Mouse (Mus musculus) forebrain, embryonic 13.5 days (tissue): Measurements from ENCODE around the gene Sos1. TPM values are rescaled to one million over a fixed set of nuclear protein-coding genes. Genes with fewer than 3 reads are reported as not detected.

Experiments
- ATAC-seq: fragments of 200-750 bp; cut with Nextera tagmentation; 2 replicates; pipeline ENCODE4 v1.8.0; 2017
- H3K27ac ChIP-seq: fragments of 300-500 bp; sonication (generic); 2 replicates; pipeline ENCODE4 v1.5.1; 2015; ENCODE audit warnings: inconsistent platforms, mild to moderate bottlenecking, moderate library complexity
- H3K27me3 ChIP-seq: fragments of 300-500 bp; sonication (generic); 2 replicates; pipeline ENCODE4 v1.6.1; 2015; ENCODE audit warnings: mild to moderate bottlenecking, inconsistent platforms
- H3K36me3 ChIP-seq: fragments of 300-500 bp; sonication (generic); 2 replicates; pipeline ENCODE4 v1.6.1; 2015; ENCODE audit warnings: mild to moderate bottlenecking, inconsistent platforms; ENCODE audit not compliant: poor library complexity, severe bottlenecking
- H3K4me1 ChIP-seq: fragments of 300-500 bp; sonication (generic); 2 replicates; pipeline ENCODE4 v1.6.1; 2015; ENCODE audit warnings: inconsistent platforms
- H3K4me2 ChIP-seq: fragments of 300-500 bp; sonication (generic); 2 replicates; pipeline ENCODE4 v1.6.1; 2015; ENCODE audit warnings: inconsistent platforms, mild to moderate bottlenecking, moderate library complexity
- H3K4me3 ChIP-seq: fragments of 300-500 bp; sonication (generic); 2 replicates; pipeline ENCODE4 v1.5.1; 2015; ENCODE audit warnings: mild to moderate bottlenecking, inconsistent platforms
- H3K9ac ChIP-seq: fragments of 300-500 bp; sonication (generic); 2 replicates; pipeline ENCODE4 v1.6.1; 2015; ENCODE audit warnings: mild to moderate bottlenecking, inconsistent platforms
- H3K9me3 ChIP-seq: fragments of 300-500 bp; sonication (generic); replicated peaks from 2 replicates; pipeline ENCODE4 v1.6.1; 2016; ENCODE audit warnings: inconsistent platforms
- WGBS: fragments of 180-500 bp; shearing (Covaris S2); methylation state at CpG from one replicate; pipeline ENCODE4 v1.1.7; 2015; 5-methylcytosine and 5-hydroxymethylcytosine counted together
- polyA plus RNA-seq: library from polyadenylated mRNA; unstranded; fragments of >200 nt; fragmentation: Nextera tagmentation; extraction: Ambion mirVana; gene quantifications from 2 replicates; pipeline ENCODE4 v1.2.1, GENCODE M21; 2015

Gene Sos1
- polyA plus RNA-seq, 1 experiment from 2014 or later = 6.9 TPM

GRCm38 (mm10) chr17:80446470-80446869 is 33.8 kb downstream of the Sos1 start:
- H3K27me3 ChIP-seq = no peaks in the 10 kb centered on the region
- no peak overlapping the region for H3K9ac ChIP-seq
- no peak for ATAC-seq
- H3K36me3 ChIP-seq = peaks cover 65% of the 10 kb centered on the region
- 98% methylated on average over 5 of the region's 5 CpGs for WGBS
- H3K27ac ChIP-seq = no peak overlapping the region
- H3K9me3 ChIP-seq = no peaks in the 10 kb centered on the region
- peaks cover 3% of the 10 kb centered on the region; the same call in 1 of the 2 replicates for H3K4me1 ChIP-seq
- H3K4me2 ChIP-seq = no peak overlapping the region
- no peak overlapping the region for H3K4me3 ChIP-seq

GRCm38 (mm10) chr17:80445433-80445832 is 34.8 kb downstream of the Sos1 start:
- H3K27me3 ChIP-seq = no peaks in the 10 kb centered on the region
- no peak overlapping the region for H3K4me2 ChIP-seq
- WGBS = 95% methylated on average over 7 of the region's 7 CpGs
- H3K4me1 ChIP-seq = peaks cover 6% of the 10 kb centered on the region; the same call in 1 of the 2 replicates
- H3K36me3 ChIP-seq = peaks cover 68% of the 10 kb centered on the region
- H3K27ac ChIP-seq = no peak overlapping the region
- ATAC-seq = no peak
- no peak overlapping the region for H3K4me3 ChIP-seq
- no peak overlapping the region for H3K9ac ChIP-seq
- H3K9me3 ChIP-seq = no peaks in the 10 kb centered on the region

GRCm38 (mm10) chr17:80435680-80436079 is 44.6 kb downstream of the Sos1 start:
- H3K27me3 ChIP-seq = no peaks in the 10 kb centered on the region

GRCm38 (mm10) chr17:80434430-80434829 is 45.8 kb downstream of the Sos1 start:
- H3K27me3 ChIP-seq = no peaks in the 10 kb centered on the region
- no peak for ATAC-seq
- no peak overlapping the region for H3K9ac ChIP-seq
- no peak overlapping the region for H3K4me2 ChIP-seq
- WGBS = 69% methylated on average over 3 of the region's 3 CpGs
- H3K4me3 ChIP-seq = no peak overlapping the region
- H3K36me3 ChIP-seq = peaks cover 36% of the 10 kb centered on the region
- H3K4me1 ChIP-seq = no peaks in the 10 kb centered on the region
- H3K27ac ChIP-seq = no peak overlapping the region
- no peaks in the 10 kb centered on the region for H3K9me3 ChIP-seq

More at GRCm38 (mm10) chr17:80435680-80436079, 44.6 kb downstream of the Sos1 start:
- H3K4me1 ChIP-seq = no peaks in the 10 kb centered on the region
- peaks cover 34% of the 10 kb centered on the region for H3K36me3 ChIP-seq
- no peaks in the 10 kb centered on the region for H3K9me3 ChIP-seq
- no peak overlapping the region for H3K4me2 ChIP-seq
- H3K9ac ChIP-seq = no peak overlapping the region
- H3K27ac ChIP-seq = no peak overlapping the region
- 91% methylated on average over 5 of the region's 5 CpGs for WGBS
- H3K4me3 ChIP-seq = no peak overlapping the region
- no peak for ATAC-seq

- H3K36me3 ChIP-seq = peaks cover 25% of the 10 kb centered on the region
- H3K27ac ChIP-seq = no peak overlapping the region
- no peak for ATAC-seq
- 96% methylated on average over 9 of the region's 9 CpGs for WGBS
- H3K4me3 ChIP-seq = no peak overlapping the region
- H3K27me3 ChIP-seq = no peaks in the 10 kb centered on the region
- H3K4me1 ChIP-seq = no peaks in the 10 kb centered on the region
- H3K9ac ChIP-seq = no peak overlapping the region
- H3K9me3 ChIP-seq = no peaks in the 10 kb centered on the region
- H3K4me2 ChIP-seq = no peak overlapping the region
Observed at GRCm38 (mm10) chr17:80431997-80432396, 48.3 kb downstream of the Sos1 start.

GRCm38 (mm10) chr17:80427966-80428365 is 52.3 kb downstream of the Sos1 start:
- Histone ChIP-seq H3K4me3 (no peak overlapping the region), H3K27me3 (no peaks in the 10 kb centered on the region), H3K4me1 (no peaks in the 10 kb centered on the region), H3K9ac (no peak overlapping the region), H3K9me3 (no peaks in the 10 kb centered on the region), H3K27ac (no peak overlapping the region), H3K36me3 (peaks cover 15% of the 10 kb centered on the region), H3K4me2 (no peak overlapping the region)
- no peak for ATAC-seq
- WGBS = 53% methylated on average over 2 of the region's 2 CpGs

- H3K9ac ChIP-seq = no peak overlapping the region
- no peak for ATAC-seq
- no peaks in the 10 kb centered on the region for H3K4me1 ChIP-seq
- H3K27ac ChIP-seq = no peak overlapping the region
- no peak overlapping the region for H3K4me3 ChIP-seq
- H3K27me3 ChIP-seq = no peaks in the 10 kb centered on the region
- peaks cover 18% of the 10 kb centered on the region for H3K36me3 ChIP-seq
- no peaks in the 10 kb centered on the region for H3K9me3 ChIP-seq
- H3K4me2 ChIP-seq = no peak overlapping the region
- WGBS = 84% methylated on average over 5 of the region's 5 CpGs
Observed at GRCm38 (mm10) chr17:80426901-80427300, 53.4 kb downstream of the Sos1 start.

- no peak overlapping the region for H3K4me2 ChIP-seq
- WGBS = 92% methylated on average over 7 of the region's 7 CpGs
- peaks cover 19% of the 10 kb centered on the region for H3K36me3 ChIP-seq
- no peaks in the 10 kb centered on the region for H3K4me1 ChIP-seq
- H3K4me3 ChIP-seq = no peak overlapping the region
- H3K27ac ChIP-seq = no peak overlapping the region
- H3K9me3 ChIP-seq = no peaks in the 10 kb centered on the region
- H3K27me3 ChIP-seq = no peaks in the 10 kb centered on the region
- no peak for ATAC-seq
- H3K9ac ChIP-seq = no peak overlapping the region
Observed at GRCm38 (mm10) chr17:80426171-80426570, 54.1 kb downstream of the Sos1 start.

- 94% methylated on average over 1 of the region's 1 CpGs for WGBS
Observed at GRCm38 (mm10) chr17:80420998-80421397, 59.3 kb downstream of the Sos1 start.

GRCm38 (mm10) chr17:80418572-80419210 is 61.6 kb downstream of the Sos1 start:
- no peak overlapping the region for H3K27ac ChIP-seq
- H3K4me1 ChIP-seq = no peaks in the 10 kb centered on the region
- H3K4me3 ChIP-seq = no peak overlapping the region
- H3K36me3 ChIP-seq = peaks cover 68% of the 10 kb centered on the region
- no peak overlapping the region for H3K9ac ChIP-seq
- H3K9me3 ChIP-seq = no peaks in the 10 kb centered on the region
- H3K27me3 ChIP-seq = no peaks in the 10 kb centered on the region
- no peak overlapping the region for H3K4me2 ChIP-seq
- WGBS = 87% methylated on average over 10 of the region's 10 CpGs
- ATAC-seq = no peak

More at GRCm38 (mm10) chr17:80420998-80421397, 59.3 kb downstream of the Sos1 start:
- H3K9ac ChIP-seq = no peak overlapping the region
- H3K4me3 ChIP-seq = no peak overlapping the region
- no peaks in the 10 kb centered on the region for H3K4me1 ChIP-seq
- no peak overlapping the region for H3K27ac ChIP-seq
- ATAC-seq = no peak
- H3K27me3 ChIP-seq = no peaks in the 10 kb centered on the region
- no peaks in the 10 kb centered on the region for H3K9me3 ChIP-seq
- peaks cover 49% of the 10 kb centered on the region for H3K36me3 ChIP-seq
- no peak overlapping the region for H3K4me2 ChIP-seq

GRCm38 (mm10) chr17:80411182-80411581 is 69.1 kb downstream of the Sos1 start:
- H3K27me3 ChIP-seq = no peaks in the 10 kb centered on the region
- 63% methylated on average over 1 of the region's 1 CpGs for WGBS
- H3K27ac ChIP-seq = no peak overlapping the region
- no peaks in the 10 kb centered on the region for H3K4me1 ChIP-seq
- H3K9ac ChIP-seq = no peak overlapping the region
- no peak for ATAC-seq
- no peak overlapping the region for H3K4me3 ChIP-seq
- no peaks in the 10 kb centered on the region for H3K9me3 ChIP-seq
- H3K4me2 ChIP-seq = no peak overlapping the region
- H3K36me3 ChIP-seq = peaks cover 83% of the 10 kb centered on the region

GRCm38 (mm10) chr17:80398243-80398642 is 82.0 kb downstream of the Sos1 start:
- ATAC-seq = no peak
- H3K4me1 ChIP-seq = no peaks in the 10 kb centered on the region
- no peak overlapping the region for H3K4me2 ChIP-seq
- 95% methylated on average over 7 of the region's 7 CpGs for WGBS
- no peak overlapping the region for H3K27ac ChIP-seq
- no peaks in the 10 kb centered on the region for H3K27me3 ChIP-seq
- H3K9ac ChIP-seq = no peak overlapping the region
- no peak overlapping the region for H3K4me3 ChIP-seq
- peaks cover 44% of the 10 kb centered on the region for H3K36me3 ChIP-seq
- H3K9me3 ChIP-seq = no peaks in the 10 kb centered on the region
